Mouse (Mus musculus) testis, adult 2 months (tissue): ENCODE results near the gene Tmem19. TPM values are rescaled to one million over a fixed set of nuclear protein-coding genes. Genes with fewer than 3 reads are reported as not detected.
"Not testable (repeated sequence)": the region's sequence is repeated elsewhere in the genome, so short reads cannot be mapped to it uniquely, and the experiment has no call there.

ENCODE experiments used
- H3K27ac ChIP-seq: fragments of 200-500 bp; 2 replicates; pipeline ENCODE4 v1.5.1; 2012; ENCODE audit warnings: low read depth, low read length; ENCODE audit not compliant: control insufficient read depth, insufficient read depth
- H3K27me3 ChIP-seq: fragments of 200-500 bp; 2 replicates; pipeline ENCODE4 v1.6.1; 2012; ENCODE audit warnings: mild to moderate bottlenecking, low read length, moderate library complexity; ENCODE audit not compliant: control insufficient read depth, insufficient read depth
- H3K36me3 ChIP-seq: fragments of 200-500 bp; 2 replicates; pipeline ENCODE4 v1.6.1; 2012; ENCODE audit warnings: mild to moderate bottlenecking, low read length; ENCODE audit not compliant: control insufficient read depth, insufficient read depth
- H3K4me1 ChIP-seq: fragments of 200-500 bp; 2 replicates; pipeline ENCODE4 v1.6.1; 2012; ENCODE audit warnings: low read length; ENCODE audit not compliant: control insufficient read depth, insufficient read depth
- H3K4me3 ChIP-seq: fragments of 200-500 bp; 2 replicates; pipeline ENCODE4 v1.5.1; 2012; ENCODE audit warnings: low read depth, mild to moderate bottlenecking, low read length, moderate library complexity, mixed read lengths; ENCODE audit not compliant: control insufficient read depth
- CTCF ChIP-seq: fragments of 200-500 bp; IDR thresholded peaks from 2 replicates; pipeline ENCODE4 v1.5.1; 2012; ENCODE audit warnings: low read depth, mild to moderate bottlenecking, inconsistent platforms, low read length, moderate library complexity; ENCODE audit not compliant: control insufficient read depth, insufficient read depth, insufficient replicate concordance
- POLR2A ChIP-seq: fragments of 200-500 bp; IDR thresholded peaks from 2 replicates; pipeline ENCODE4 v1.6.1; 2012; ENCODE audit warnings: low read depth, mild to moderate bottlenecking, inconsistent platforms, low read length, moderate library complexity; ENCODE audit not compliant: control insufficient read depth
- polyA plus RNA-seq: library from polyadenylated mRNA; depleted of rRNA; stranded (reverse); fragments of >200 nt; gene quantifications from 2 replicates; pipeline ENCODE4 v1.2.3, GENCODE M21; 2012

The Tmem19 gene
- polyA plus RNA-seq, 1 experiment, result 6.8 TPM

DNA sequence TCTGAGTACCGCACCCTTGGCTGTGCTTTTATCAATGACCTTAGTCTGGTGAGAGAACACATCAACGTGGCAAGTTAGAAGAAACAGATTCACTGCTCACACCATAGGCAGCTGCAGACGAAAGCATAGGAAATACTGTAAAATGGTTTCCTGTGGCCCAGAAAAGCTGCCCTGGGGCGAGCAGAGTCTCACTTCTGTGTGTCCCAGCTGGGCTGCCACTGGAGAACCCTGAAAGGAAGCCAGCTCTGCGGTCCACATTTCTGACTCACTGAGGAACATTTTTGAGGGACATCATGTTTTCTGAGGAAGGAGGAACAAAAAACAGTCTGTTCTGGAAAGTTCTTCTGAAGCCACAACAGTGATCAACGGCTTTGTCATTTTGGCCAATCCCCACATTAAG, 33.8 kb downstream of the Tmem19 start:
- Histone ChIP-seq H3K4me3 (no peak overlapping the region), H3K27me3 (no peaks in the 10 kb centered on the region), H3K36me3 (no peaks in the 10 kb centered on the region), H3K27ac (peak overlapping the region; percentile 36; the same call in 1 of the 2 replicates), H3K4me1 (peaks cover 2% of the 10 kb centered on the region; the same call in 1 of the 2 replicates)
- TF ChIP-seq POLR2A, result no peak
- TF ChIP-seq CTCF, result no peak

GRCm38 (mm10) chr10:115323295-115323694, 39.0 kb downstream of the Tmem19 start:
- TF ChIP-seq CTCF, result peak; percentile 37; the same call in 1 of the 2 replicates
- no peak for TF ChIP-seq POLR2A
- Histone ChIP-seq H3K27me3 (no peaks in the 10 kb centered on the region), H3K27ac (no peak overlapping the region), H3K36me3 (no peaks in the 10 kb centered on the region), H3K4me3 (no peak overlapping the region), H3K4me1 (peaks cover 2% of the 10 kb centered on the region; the same call in 1 of the 2 replicates)

DNA sequence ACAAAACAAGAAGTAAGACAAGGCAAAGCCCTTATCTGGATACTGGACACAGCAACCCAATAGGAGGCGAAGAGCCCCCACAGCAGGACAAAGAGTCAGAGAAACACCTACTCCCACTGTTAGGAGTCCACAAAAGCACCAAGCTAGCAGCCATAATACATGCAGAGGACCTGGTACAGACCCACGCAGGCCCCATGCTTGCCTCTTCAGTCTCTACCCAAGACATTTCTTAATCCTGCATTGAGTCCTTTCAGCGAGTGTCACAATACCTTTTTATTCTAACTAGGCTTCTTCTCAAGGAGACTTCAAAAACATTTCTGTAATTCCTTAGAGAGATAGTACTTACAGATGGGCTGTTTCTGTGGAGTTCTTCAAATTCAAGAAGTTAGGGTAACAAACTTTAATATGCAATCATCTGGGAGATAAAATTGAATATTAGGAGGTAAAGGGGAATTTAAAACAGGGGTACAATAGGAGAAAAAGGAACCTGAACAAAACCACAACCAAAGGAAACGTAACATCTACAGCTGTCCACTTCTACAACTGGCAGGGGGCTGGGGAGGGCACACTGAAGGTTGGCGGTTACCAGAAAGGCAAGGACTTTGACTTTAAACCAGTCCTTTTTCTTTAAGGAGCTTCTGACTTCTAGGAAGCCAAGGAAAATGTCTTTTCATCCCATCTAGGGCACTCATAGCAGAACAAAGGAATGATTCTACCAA, 40.8 kb downstream of the Tmem19 start:
- Histone ChIP-seq H3K4me3 (no peak overlapping the region), H3K36me3 (no peaks in the 10 kb centered on the region)
- TF ChIP-seq CTCF (no peak), POLR2A (no peak)

GRCm38 (mm10) chr10:115318388-115318787, 43.9 kb downstream of the Tmem19 start:
- not testable (repeated sequence) for H3K4me1 ChIP-seq, H3K27me3 ChIP-seq, H3K4me3 ChIP-seq, H3K27ac ChIP-seq, H3K36me3 ChIP-seq

More for the DNA sequence above, 40.8 kb downstream of the Tmem19 start:
- H3K27me3 ChIP-seq, result no peaks in the 10 kb centered on the region
- no peak overlapping the region for H3K27ac ChIP-seq
- no peaks in the 10 kb centered on the region for H3K4me1 ChIP-seq

DNA sequence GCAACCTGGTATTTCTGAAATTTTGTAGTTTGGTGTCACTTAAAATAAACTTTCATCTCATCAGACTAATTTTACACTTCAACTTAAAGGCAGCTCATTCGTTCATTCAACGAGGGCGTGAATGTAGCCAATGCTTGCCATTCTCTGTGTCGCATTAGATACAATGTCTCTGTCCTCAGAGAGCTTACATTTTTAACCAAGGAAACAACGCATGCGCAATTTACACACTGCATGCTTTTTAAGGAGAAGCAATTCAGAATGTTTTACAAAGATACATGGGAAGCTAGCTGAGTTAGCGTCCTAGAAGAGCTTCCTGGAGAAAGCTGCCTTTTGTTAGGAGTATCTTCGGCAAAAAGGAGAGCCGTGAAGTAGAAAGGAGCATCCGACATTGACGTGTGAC, 46.0 kb downstream of the Tmem19 start:
- Histone ChIP-seq H3K4me1 (peaks cover 9% of the 10 kb centered on the region), H3K36me3 (no peaks in the 10 kb centered on the region), H3K27ac (no peak overlapping the region), H3K4me3 (no peak overlapping the region), H3K27me3 (no peaks in the 10 kb centered on the region)
- TF ChIP-seq CTCF (no peak), POLR2A (no peak)

- no peak for TF ChIP-seq CTCF
- TF ChIP-seq POLR2A, result peak; percentile 92
- Histone ChIP-seq H3K36me3 (no peaks in the 10 kb centered on the region), H3K27ac (peak within 1 kb of the TSS; percentile 93), H3K4me1 (peaks cover 9% of the 10 kb centered on the region), H3K4me3 (peak within 1 kb of the TSS; percentile 97), H3K27me3 (no peaks in the 10 kb centered on the region)
Observed at GRCm38 (mm10) chr10:115315473-115316171, 46.7 kb downstream of the Tmem19 start, which contains the start of gene Rab21. TSS of gene Rab21 (minus strand) at chr10:115315594.

GRCm38 (mm10) chr10:115314582-115315452, 47.5 kb downstream of the Tmem19 start:
- Histone ChIP-seq H3K27me3 (no peaks in the 10 kb centered on the region), H3K4me1 (peaks cover 9% of the 10 kb centered on the region), H3K36me3 (no peaks in the 10 kb centered on the region), H3K4me3 (peak overlapping the region; percentile 97), H3K27ac (peak overlapping the region; percentile 74)
- TF ChIP-seq CTCF (0 out of 2 replicates have a peak, but pooled peaks have one; percentile 1), POLR2A (no peak)
